Mouse (Mus musculus) myocyte (in vitro differentiated cells): ENCODE results near the gene Ubxn10. TPM values are rescaled to one million over a fixed set of nuclear protein-coding genes. Genes with fewer than 3 reads are reported as not detected.
A peak's percentile ranks its signal among the peaks of the same experiment; 100 is the strongest.

Experiments used
- H3K27me3 ChIP-seq: one replicate; pipeline ENCODE4 v1.6.1; 2011; ENCODE audit not compliant: control insufficient read depth, insufficient read depth, insufficient read length
- H3K36me3 ChIP-seq: one replicate; pipeline ENCODE4 v1.6.1; 2011; ENCODE audit not compliant: control insufficient read depth, insufficient read depth
- H3K4me2 ChIP-seq: one replicate; pipeline ENCODE4 v1.6.1; 2011; ENCODE audit warnings: low read depth, control low read depth
- H3K4me3 ChIP-seq: one replicate; pipeline ENCODE4 v1.5.1; 2011; ENCODE audit warnings: mild to moderate bottlenecking, control low read depth, moderate library complexity
- H3K79me2 ChIP-seq: one replicate; pipeline ENCODE4 v1.6.1; 2011; ENCODE audit not compliant: control insufficient read depth, insufficient read depth
- H3ac ChIP-seq: one replicate; pipeline ENCODE4 v1.6.1; 2011; ENCODE audit not compliant: control insufficient read depth, insufficient read length
- CEBPB ChIP-seq: IDR thresholded peaks from 2 replicates; pipeline ENCODE4 v1.6.1; 2011; ENCODE audit warnings: mild to moderate bottlenecking, moderate library complexity; ENCODE audit not compliant: poor library complexity, insufficient read depth, severe bottlenecking
- E2F4 ChIP-seq: IDR thresholded peaks from one replicate; pipeline ENCODE4 v1.6.1; 2011; ENCODE audit warnings: mild to moderate bottlenecking, control low read depth, moderate library complexity; ENCODE audit not compliant: insufficient read depth
- MAX ChIP-seq: IDR thresholded peaks from one replicate; pipeline ENCODE4 v1.6.1; 2011; ENCODE audit warnings: low read depth, mild to moderate bottlenecking, control low read depth
- MYOD1 ChIP-seq, 3 experiments: IDR thresholded peaks; one replicate each; pipeline ENCODE4 v1.6.1; 2011; ENCODE audit warnings: control low read depth in 2 of 3, low read depth in 2 of 3, mild to moderate bottlenecking in 2 of 3, moderate library complexity in 1 of 3; ENCODE audit not compliant: insufficient read length in 2 of 3, control insufficient read depth in 1 of 3
- MYOG ChIP-seq, 3 experiments: IDR thresholded peaks; one replicate each; pipeline ENCODE4 v1.6.1; 2011; ENCODE audit warnings: control low read depth in 2 of 3, low read depth in 2 of 3, mild to moderate bottlenecking in 2 of 3; ENCODE audit not compliant: insufficient read length in 2 of 3, control insufficient read depth in 1 of 3, insufficient read depth in 1 of 3
- POLR2A ChIP-seq: IDR thresholded peaks from one replicate; pipeline ENCODE4 v1.6.1; 2011; ENCODE audit warnings: low read depth, mild to moderate bottlenecking, control low read depth, moderate library complexity; ENCODE audit not compliant: insufficient read length
- POLR2AphosphoS2 ChIP-seq: IDR thresholded peaks from one replicate; pipeline ENCODE4 v1.6.1; 2011; ENCODE audit warnings: low read depth, control low read depth; ENCODE audit not compliant: insufficient read length
- REST ChIP-seq: IDR thresholded peaks from one replicate; pipeline ENCODE4 v1.6.1; 2011; ENCODE audit warnings: mild to moderate bottlenecking, control low read depth, moderate library complexity; ENCODE audit not compliant: insufficient read depth, insufficient read length
- SRF ChIP-seq: IDR thresholded peaks from one replicate; pipeline ENCODE4 v1.6.1; 2011; ENCODE audit warnings: low read depth; ENCODE audit not compliant: control insufficient read depth, insufficient read length
- TCF12 ChIP-seq: IDR thresholded peaks from one replicate; pipeline ENCODE4 v1.6.1; 2011; ENCODE audit warnings: mild to moderate bottlenecking, control low read depth; ENCODE audit not compliant: poor library complexity, insufficient read depth, severe bottlenecking
- TCF3 ChIP-seq: IDR thresholded peaks from one replicate; pipeline ENCODE4 v1.6.1; 2011; ENCODE audit warnings: low read depth, control low read depth; ENCODE audit not compliant: insufficient read length
- USF1 ChIP-seq: IDR thresholded peaks from one replicate; pipeline ENCODE4 v1.6.1; 2011; ENCODE audit warnings: low read depth, mild to moderate bottlenecking, control low read depth, moderate library complexity
- polyA plus RNA-seq: library from polyadenylated mRNA; unstranded; fragments of >200 nt; fragmentation: generic; extraction: Trizol; gene quantifications from one replicate; pipeline ENCODE4 v1.2.1, GENCODE M21; 2012; ENCODE audit warnings: missing spikeins

Gene Ubxn10
- polyA plus RNA-seq, 1 experiment = not detected

DNA sequence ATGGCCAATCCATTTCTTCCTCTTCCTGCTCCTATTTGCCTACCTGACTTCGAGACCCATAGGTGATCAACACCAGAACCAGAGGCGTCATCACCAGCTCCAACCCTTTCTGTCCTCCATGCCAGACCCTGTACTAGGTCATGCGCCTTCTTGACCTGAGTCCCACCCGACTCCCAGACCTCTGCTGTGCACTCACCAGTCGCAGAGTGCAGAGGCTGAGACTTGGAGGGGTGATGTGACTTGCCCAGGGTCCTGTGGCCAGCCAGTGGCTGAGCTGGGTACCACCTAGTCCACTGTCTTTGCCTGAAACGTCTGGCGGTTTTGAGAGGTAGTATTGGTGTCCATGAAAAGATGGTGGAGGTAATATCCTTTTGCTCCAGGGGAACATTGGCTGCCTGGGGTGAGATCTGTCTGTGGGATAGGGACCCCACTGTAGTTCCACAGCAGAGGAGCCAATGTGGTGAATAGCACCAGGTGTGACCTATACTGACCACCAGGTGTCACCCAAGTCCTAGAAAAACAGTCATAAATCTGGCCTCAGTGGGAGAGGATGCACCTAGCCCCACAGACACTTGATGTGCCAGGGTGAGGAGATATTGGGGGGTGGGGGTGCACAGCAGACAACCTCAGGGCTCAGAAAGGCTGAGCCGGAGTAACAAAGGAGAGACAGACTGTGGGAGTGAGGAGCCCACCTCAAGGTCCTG is 11.6 kb upstream of the Ubxn10 start:
- Histone ChIP-seq H3K79me2 (no peaks in the 10 kb centered on the region), H3K36me3 (no peaks in the 10 kb centered on the region), H3K27me3 (peaks cover 8% of the 10 kb centered on the region), H3K4me3 (no peak overlapping the region), H3ac (no peak overlapping the region), H3K4me2 (no peak overlapping the region)
- TF ChIP-seq MYOG (IDR thresholded peaks at IDR 0.05; ENCODE audit: control insufficient read depth in 1 of 3, insufficient read depth in 1 of 3, insufficient read length in 2 of 3, low read depth in 2 of 3) (no peak), E2F4 (no peak), MYOD1 (IDR thresholded peaks at IDR 0.05; ENCODE audit: control insufficient read depth in 1 of 3, insufficient read length in 2 of 3, low read depth in 2 of 3) (no peak), MAX (no peak), SRF (no peak), TCF3 (no peak), REST (no peak), POLR2A (no peak), POLR2AphosphoS2 (no peak), CEBPB (no peak), USF1 (no peak), TCF12 (no peak)

DNA sequence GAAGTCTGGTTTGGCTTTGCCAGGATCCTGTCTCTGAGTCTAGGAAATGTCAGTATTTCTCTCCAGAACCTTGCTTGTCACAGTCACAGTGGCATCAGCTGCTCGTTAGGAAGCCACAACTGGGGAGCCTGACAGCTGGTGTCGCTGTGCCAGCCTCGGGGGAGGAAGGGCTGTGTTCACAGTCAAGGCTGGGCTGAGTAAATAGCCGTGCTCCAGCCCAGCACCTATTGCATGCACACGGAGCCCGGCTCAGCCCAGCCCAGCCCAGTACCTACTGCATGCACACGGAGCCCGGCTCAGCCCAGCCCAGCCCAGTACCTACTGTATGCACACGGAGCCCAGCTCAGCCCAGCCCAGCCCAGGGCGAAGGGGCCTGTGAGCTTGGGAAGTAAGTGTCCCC is 10.9 kb upstream of the Ubxn10 start:
- H3K4me2 ChIP-seq = no peak overlapping the region
- TF ChIP-seq TCF12 = no peak
- TF ChIP-seq MYOG (IDR thresholded peaks at IDR 0.05; ENCODE audit: control insufficient read depth in 1 of 3, insufficient read depth in 1 of 3, insufficient read length in 2 of 3, low read depth in 2 of 3) = peak in 1 of 3 experiments; percentile 13
- H3ac ChIP-seq = no peak overlapping the region
- peaks cover 10% of the 10 kb centered on the region for H3K27me3 ChIP-seq
- H3K36me3 ChIP-seq = no peaks in the 10 kb centered on the region
- H3K4me3 ChIP-seq = no peak overlapping the region
- H3K79me2 ChIP-seq = no peaks in the 10 kb centered on the region

DNA sequence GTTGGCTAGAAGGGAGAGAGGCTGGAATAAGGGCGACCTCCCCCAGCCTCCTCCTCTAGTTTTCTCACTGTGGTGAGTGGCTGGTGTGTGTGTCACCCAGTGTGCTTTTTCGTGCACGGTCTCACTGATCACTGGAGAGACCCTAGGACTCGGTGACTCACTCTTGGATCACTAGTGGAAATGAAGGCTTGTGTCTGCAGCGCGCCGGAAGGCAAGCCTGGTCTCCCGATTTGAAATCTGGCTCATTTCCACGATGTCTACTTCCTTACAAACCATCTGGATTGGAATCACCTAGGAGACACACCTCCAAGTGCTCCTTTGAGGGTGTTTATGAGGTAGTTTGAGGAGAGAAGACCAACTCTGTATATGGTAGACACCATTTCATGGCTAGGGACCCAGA is 9.9 kb upstream of the Ubxn10 start:
- no peaks in the 10 kb centered on the region for H3K79me2 ChIP-seq
- H3K36me3 ChIP-seq = no peaks in the 10 kb centered on the region
- no peak overlapping the region for H3K4me3 ChIP-seq
- H3ac ChIP-seq = no peak overlapping the region
- peaks cover 20% of the 10 kb centered on the region for H3K27me3 ChIP-seq
- no peak overlapping the region for H3K4me2 ChIP-seq
- TF ChIP-seq SRF (no peak), MYOD1 (IDR thresholded peaks at IDR 0.05; ENCODE audit: control insufficient read depth in 1 of 3, insufficient read length in 2 of 3, low read depth in 2 of 3) (no peak), POLR2A (no peak), REST (no peak), TCF3 (no peak), MYOG (IDR thresholded peaks at IDR 0.05; ENCODE audit: control insufficient read depth in 1 of 3, insufficient read depth in 1 of 3, insufficient read length in 2 of 3, low read depth in 2 of 3) (no peak), TCF12 (no peak), POLR2AphosphoS2 (no peak), E2F4 (no peak), USF1 (no peak), CEBPB (no peak), MAX (no peak)

DNA sequence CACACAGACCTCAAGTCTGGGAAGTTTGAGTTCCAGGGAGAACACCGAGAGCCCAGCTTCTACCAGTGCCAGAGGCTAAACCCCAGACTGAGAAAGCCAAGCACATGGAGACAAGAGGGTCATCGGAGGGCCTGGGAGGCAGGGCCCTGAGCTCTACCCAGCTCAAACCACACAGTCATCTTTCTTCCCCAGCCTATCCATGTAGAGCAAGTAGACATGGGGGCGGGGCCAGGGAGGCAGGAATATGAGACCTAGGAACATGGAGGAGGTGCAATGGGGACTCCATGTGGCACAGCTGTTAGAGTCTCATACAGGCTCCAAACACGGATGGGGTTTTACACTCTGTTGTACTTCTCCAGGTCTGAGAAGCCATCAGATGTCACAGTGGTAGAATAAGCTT is 8.9 kb upstream of the Ubxn10 start:
- peaks cover 20% of the 10 kb centered on the region for H3K27me3 ChIP-seq
- H3K79me2 ChIP-seq = no peaks in the 10 kb centered on the region
- no peak overlapping the region for H3ac ChIP-seq
- H3K36me3 ChIP-seq = no peaks in the 10 kb centered on the region
- no peak overlapping the region for H3K4me3 ChIP-seq
- TF ChIP-seq POLR2A (no peak), REST (no peak), MAX (no peak)
- H3K4me2 ChIP-seq = no peak overlapping the region

DNA sequence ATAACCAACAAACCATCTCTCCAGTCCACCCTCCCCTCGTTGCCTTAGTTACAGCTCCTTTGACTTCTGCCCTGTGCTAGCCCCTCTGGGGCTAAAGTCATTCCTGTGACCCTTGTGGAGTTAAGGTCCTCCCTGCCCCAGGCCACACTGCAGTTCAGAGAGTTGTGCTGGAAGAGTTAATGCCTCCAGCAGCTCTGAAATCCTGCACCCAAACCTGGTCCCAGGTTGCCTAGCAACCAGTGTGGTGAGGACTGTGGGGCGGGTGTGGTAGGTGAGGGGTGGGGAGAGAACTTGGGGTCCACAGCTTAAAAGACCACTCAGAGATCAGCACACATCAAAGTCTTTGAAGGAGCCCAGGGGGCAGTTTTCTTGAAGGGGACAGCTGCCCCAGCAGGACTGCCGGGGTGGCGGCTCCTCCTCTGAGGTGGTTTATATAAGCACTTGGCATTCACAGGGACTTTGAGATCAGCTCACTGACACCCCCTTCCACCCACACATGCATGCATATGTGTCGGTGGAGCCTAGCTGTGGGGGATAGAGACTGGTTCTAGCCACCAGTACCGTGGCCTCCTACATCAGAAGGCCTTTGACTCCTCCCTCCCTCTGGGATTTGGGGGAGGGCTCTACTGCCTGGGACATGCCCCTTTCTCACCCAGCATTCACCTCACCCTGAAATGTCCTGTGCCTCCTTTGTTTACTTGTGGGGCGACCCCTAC is 2.3 kb upstream of the Ubxn10 start:
- Histone ChIP-seq H3K4me3 (no peak overlapping the region), H3K36me3 (no peaks in the 10 kb centered on the region), H3K4me2 (no peak overlapping the region), H3ac (no peak overlapping the region), H3K27me3 (peaks cover 55% of the 10 kb centered on the region), H3K79me2 (no peaks in the 10 kb centered on the region)
- no peak for TF ChIP-seq TCF3
- no peak for TF ChIP-seq TCF12
- TF ChIP-seq POLR2A = no peak
- TF ChIP-seq USF1 = no peak
- TF ChIP-seq MAX = no peak
- TF ChIP-seq MYOD1 (IDR thresholded peaks at IDR 0.05; ENCODE audit: control insufficient read depth in 1 of 3, insufficient read length in 2 of 3, low read depth in 2 of 3) = no peak
- no peak for TF ChIP-seq POLR2AphosphoS2
- TF ChIP-seq MYOG (IDR thresholded peaks at IDR 0.05; ENCODE audit: control insufficient read depth in 1 of 3, insufficient read depth in 1 of 3, insufficient read length in 2 of 3, low read depth in 2 of 3) = no peak
- no peak for TF ChIP-seq SRF
- no peak for TF ChIP-seq REST
- no peak for TF ChIP-seq E2F4
- no peak for TF ChIP-seq CEBPB
